Mouse (Mus musculus): ENCODE results near the gene Cldn19. TPM values are rescaled to one million over a fixed set of nuclear protein-coding genes. Genes with fewer than 3 reads are reported as not detected.

Cldn19 gene
- polyA plus RNA-seq, 1 experiment from 2014 or later: not detected

DNA sequence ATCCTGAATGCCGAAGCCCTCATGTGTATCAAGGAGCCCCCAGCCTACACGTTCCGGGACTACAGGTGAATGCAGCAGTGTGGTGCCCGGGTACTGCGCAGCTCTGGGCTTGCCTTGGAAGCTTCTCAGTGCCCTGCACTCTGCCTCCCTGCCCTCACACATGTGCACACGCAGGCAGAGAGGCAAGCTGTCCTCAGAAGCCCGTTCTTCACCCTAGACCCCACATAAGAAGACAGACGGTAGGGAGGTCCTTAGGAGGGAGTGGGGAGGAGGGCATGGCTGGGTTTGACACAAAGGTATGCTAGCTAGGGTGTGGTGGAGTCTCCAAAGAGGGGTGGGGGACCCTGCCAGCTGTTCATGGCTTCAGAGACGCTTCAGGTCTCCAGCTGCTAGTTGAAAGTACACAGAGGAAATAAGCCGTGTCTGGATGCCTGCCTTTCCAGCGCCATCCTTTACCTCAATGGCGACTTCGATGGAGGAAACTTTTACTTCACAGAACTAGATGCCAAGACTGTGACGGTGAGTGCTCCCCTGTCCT is 8.5 kb upstream of the Cldn19 start:
- H3K9ac ChIP-seq (ENCODE audit: low read length): no peak overlapping the region
- no peaks in the 10 kb centered on the region for H3K4me1 ChIP-seq (replicated peaks; ENCODE audit: control insufficient read depth, insufficient read depth)
- no peaks in the 10 kb centered on the region for H3K27me3 ChIP-seq (ENCODE audit: control insufficient read depth, insufficient read depth, low read length)
- DNase-seq (ENCODE audit: low spot score) (no peak), ATAC-seq (ENCODE audit: low FRiP score, low TSS enrichment) (no peak)
- WGBS: 68% methylated on average over 14 of the region's 14 CpGs
- no peak for TF ChIP-seq EP300 (optimal IDR thresholded peaks at IDR 0.05)
- no peak for TF ChIP-seq CTCF (IDR thresholded peaks at IDR 0.05; ENCODE audit: low read depth)
- H3K36me3 ChIP-seq (ENCODE audit: control insufficient read depth, insufficient read depth, low read length): peaks cover 5% of the 10 kb centered on the region; the same call in 1 of the 2 replicates
- H3K4me2 ChIP-seq (replicated peaks; ENCODE audit: low read depth): no peak overlapping the region
- no peaks in the 10 kb centered on the region for H3K9me3 ChIP-seq (ENCODE audit: control insufficient read depth, low read length)
- H3K4me3 ChIP-seq (ENCODE audit: low read depth, low read length): no peak overlapping the region
- no peak overlapping the region for H3K27ac ChIP-seq (replicated peaks)

DNA sequence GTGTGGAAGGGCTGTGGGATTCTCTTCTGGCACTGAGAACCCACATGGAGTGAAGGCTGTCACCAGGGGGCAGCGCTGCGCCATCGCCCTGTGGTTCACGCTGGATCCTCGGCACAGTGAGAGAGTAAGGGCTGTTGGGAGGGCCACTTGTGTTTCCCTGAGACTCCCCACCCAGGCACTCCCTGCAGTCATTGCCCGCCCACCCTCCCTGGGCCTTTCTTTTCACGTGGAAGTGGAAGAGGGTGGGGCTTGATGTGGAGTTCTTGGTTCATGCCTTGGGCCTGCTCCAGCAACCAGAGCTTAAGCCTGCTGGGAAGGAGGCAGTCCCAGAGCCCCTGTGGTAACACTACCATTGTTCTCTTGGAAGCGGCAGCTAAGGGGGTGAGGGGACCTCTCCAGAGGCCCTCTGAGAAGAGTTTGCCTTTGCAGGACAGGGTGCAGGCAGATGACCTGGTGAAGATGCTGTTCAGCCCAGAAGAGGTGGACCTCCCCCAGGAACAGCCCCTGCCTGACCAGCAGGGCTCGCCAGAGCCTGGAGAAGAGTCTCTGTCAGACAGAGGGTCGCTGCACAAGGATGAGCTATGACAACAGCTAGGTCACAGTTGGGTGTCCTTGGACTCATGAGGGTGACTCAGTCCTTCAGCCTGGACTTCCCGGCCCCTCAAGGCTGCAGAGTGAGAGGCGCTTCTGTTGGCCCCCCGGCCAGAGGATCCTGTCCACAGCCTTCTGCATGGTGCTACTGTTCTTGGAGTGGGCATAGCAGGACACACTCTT is 7.6 kb upstream of the Cldn19 start:
- H3K27me3 ChIP-seq (ENCODE audit: control insufficient read depth, insufficient read depth, low read length): no peaks in the 10 kb centered on the region
- WGBS: 35% methylated on average over 13 of the region's 13 CpGs
- H3K9me3 ChIP-seq (ENCODE audit: control insufficient read depth, low read length): no peaks in the 10 kb centered on the region
- DNase-seq (ENCODE audit: low spot score): peak; percentile 88
- H3K9ac ChIP-seq (ENCODE audit: low read length): no peak overlapping the region
- H3K4me2 ChIP-seq (replicated peaks; ENCODE audit: low read depth): 0 out of 2 replicates have a peak overlapping the region, but pooled peaks have one; percentile 17
- TF ChIP-seq CTCF (IDR thresholded peaks at IDR 0.05; ENCODE audit: low read depth) (peak; percentile 96), EP300 (optimal IDR thresholded peaks at IDR 0.05) (no peak)
- ATAC-seq (ENCODE audit: low FRiP score, low TSS enrichment): peak; percentile 74
- H3K4me3 ChIP-seq (ENCODE audit: low read depth, low read length): no peak overlapping the region
- no peaks in the 10 kb centered on the region for H3K4me1 ChIP-seq (replicated peaks; ENCODE audit: control insufficient read depth, insufficient read depth)
- peak overlapping the region; percentile 30; the same call in 1 of the 2 replicates for H3K27ac ChIP-seq (replicated peaks)
- H3K36me3 ChIP-seq (ENCODE audit: control insufficient read depth, insufficient read depth, low read length): no peaks in the 10 kb centered on the region

DNA sequence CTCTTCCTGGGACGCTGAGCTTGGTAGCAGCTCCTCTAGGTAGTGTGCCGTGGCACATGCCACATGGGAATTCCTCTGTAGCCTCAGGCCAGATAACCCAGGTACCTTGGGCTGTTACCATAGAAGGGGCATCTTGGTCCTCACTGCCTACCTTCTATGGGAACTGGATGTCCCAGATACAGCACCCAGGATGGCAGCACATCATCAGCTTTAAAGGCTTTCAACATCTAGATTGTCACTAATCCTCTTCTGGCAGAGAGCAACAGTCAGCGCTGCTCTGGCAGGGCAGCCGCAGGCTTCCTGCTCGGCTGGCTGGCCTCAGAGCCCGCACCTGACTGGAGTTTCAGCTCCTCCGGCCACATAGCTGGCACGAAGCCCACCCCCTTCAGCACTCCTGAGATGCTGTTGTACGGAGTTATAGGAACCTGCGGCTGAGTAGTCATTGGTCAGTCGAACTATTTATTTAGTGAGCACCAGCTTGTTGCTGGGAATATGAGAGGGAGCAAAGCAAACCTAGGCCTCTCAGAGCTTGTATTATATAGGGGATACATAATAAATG is 6.7 kb upstream of the Cldn19 start:
- TF ChIP-seq EP300 (optimal IDR thresholded peaks at IDR 0.05) (no peak), CTCF (IDR thresholded peaks at IDR 0.05; ENCODE audit: low read depth) (no peak)
- Histone ChIP-seq H3K9me3 (ENCODE audit: control insufficient read depth, low read length) (no peaks in the 10 kb centered on the region), H3K36me3 (ENCODE audit: control insufficient read depth, insufficient read depth, low read length) (no peaks in the 10 kb centered on the region), H3K4me2 (replicated peaks; ENCODE audit: low read depth) (no peak overlapping the region), H3K27ac (replicated peaks) (no peak overlapping the region), H3K27me3 (ENCODE audit: control insufficient read depth, insufficient read depth, low read length) (no peaks in the 10 kb centered on the region), H3K4me3 (ENCODE audit: low read depth, low read length) (no peak overlapping the region), H3K4me1 (replicated peaks; ENCODE audit: control insufficient read depth, insufficient read depth) (no peaks in the 10 kb centered on the region), H3K9ac (ENCODE audit: low read length) (no peak overlapping the region)
- 63% methylated on average over 11 of the region's 11 CpGs for WGBS
- no peak for ATAC-seq (ENCODE audit: low FRiP score, low TSS enrichment)
- no peak for DNase-seq (ENCODE audit: low spot score)

GRCm38 (mm10) chr4:119252025-119252808 is 3.0 kb upstream of the Cldn19 start:
- Histone ChIP-seq H3K9me3 (ENCODE audit: control insufficient read depth, low read length) (no peaks in the 10 kb centered on the region), H3K27me3 (ENCODE audit: control insufficient read depth, insufficient read depth, low read length) (no peaks in the 10 kb centered on the region), H3K9ac (ENCODE audit: low read length) (no peak overlapping the region), H3K4me2 (replicated peaks; ENCODE audit: low read depth) (no peak overlapping the region), H3K36me3 (ENCODE audit: control insufficient read depth, insufficient read depth, low read length) (no peaks in the 10 kb centered on the region), H3K4me3 (ENCODE audit: low read depth, low read length) (no peak overlapping the region), H3K27ac (replicated peaks) (no peak overlapping the region), H3K4me1 (replicated peaks; ENCODE audit: control insufficient read depth, insufficient read depth) (0 out of 2 replicates have a peak, but pooled peaks cover 3% of the 10 kb centered on the region)
- 49% methylated on average over 7 of the region's 7 CpGs for WGBS
- no peak for DNase-seq (ENCODE audit: low spot score)
- TF ChIP-seq CTCF (IDR thresholded peaks at IDR 0.05; ENCODE audit: low read depth) (no peak), EP300 (optimal IDR thresholded peaks at IDR 0.05) (no peak)
- ATAC-seq (ENCODE audit: low FRiP score, low TSS enrichment): no peak

- 0 out of 2 replicates have a peak, but pooled peaks cover 3% of the 10 kb centered on the region for H3K4me1 ChIP-seq (replicated peaks; ENCODE audit: control insufficient read depth, insufficient read depth)
- peak overlapping the region; percentile 23; the same call in 1 of the 2 replicates for H3K9ac ChIP-seq (ENCODE audit: low read length)
- 43% methylated on average over 9 of the region's 9 CpGs for WGBS
- H3K4me2 ChIP-seq (replicated peaks; ENCODE audit: low read depth): no peak overlapping the region
- H3K36me3 ChIP-seq (ENCODE audit: control insufficient read depth, insufficient read depth, low read length): no peaks in the 10 kb centered on the region
- H3K4me3 ChIP-seq (ENCODE audit: low read depth, low read length): no peak overlapping the region
- H3K27me3 ChIP-seq (ENCODE audit: control insufficient read depth, insufficient read depth, low read length): no peaks in the 10 kb centered on the region
- H3K27ac ChIP-seq (replicated peaks): no peak overlapping the region
- no peak; the same call in 1 of the 2 replicates for ATAC-seq (ENCODE audit: low FRiP score, low TSS enrichment)
- TF ChIP-seq EP300 (optimal IDR thresholded peaks at IDR 0.05) (no peak), CTCF (IDR thresholded peaks at IDR 0.05; ENCODE audit: low read depth) (no peak)
- H3K9me3 ChIP-seq (ENCODE audit: control insufficient read depth, low read length): no peaks in the 10 kb centered on the region
- DNase-seq (ENCODE audit: low spot score): peak; percentile 33
Measured at GRCm38 (mm10) chr4:119254012-119254618, 1.1 kb upstream of the Cldn19 start.
